Mouse (Mus musculus) urinary bladder, postnatal 25 days (tissue): ENCODE data around the gene Zmat3.

Experiments
- DNase-seq: peaks from one replicate; pipeline ENCODE4 v3.0.0; 2022; ENCODE audit warnings: low spot score

Gene Zmat3

GRCm38 (mm10) chr3:32371957-32372356, 6.1 kb upstream of the Zmat3 start:
- DNase-seq = no peak

GRCm38 (mm10) chr3:32367516-32367915, 1.7 kb upstream of the Zmat3 start:
- DNase-seq = no peak

GRCm38 (mm10) chr3:32366246-32366734, 476 bp upstream of the Zmat3 start:
- DNase-seq = no peak

GRCm38 (mm10) chr3:32364841-32365545, 821 bp downstream of the Zmat3 start:
- DNase-seq = no peak

GRCm38 (mm10) chr3:32364195-32364594, 1.6 kb downstream of the Zmat3 start:
- DNase-seq = no peak

- no peak for DNase-seq
Observed at GRCm38 (mm10) chr3:32361221-32361620, 4.6 kb downstream of the Zmat3 start.

- no peak for DNase-seq
Observed at GRCm38 (mm10) chr3:32347881-32348280, 17.9 kb downstream of the Zmat3 start.

- DNase-seq = no peak
Observed at GRCm38 (mm10) chr3:32345249-32345648, 20.6 kb downstream of the Zmat3 start.

- DNase-seq = no peak
Observed at GRCm38 (mm10) chr3:32344825-32345224, 21.0 kb downstream of the Zmat3 start.

- no peak for DNase-seq
Observed at GRCm38 (mm10) chr3:32343371-32343770, 22.4 kb downstream of the Zmat3 start.

GRCm38 (mm10) chr3:32341434-32341833, 24.4 kb downstream of the Zmat3 start:
- DNase-seq = no peak

GRCm38 (mm10) chr3:32338231-32338630, 27.6 kb downstream of the Zmat3 start:
- DNase-seq = no peak

- no peak for DNase-seq
Observed at GRCm38 (mm10) chr3:32337770-32338169, 28.0 kb downstream of the Zmat3 start.

- no peak for DNase-seq
Observed at GRCm38 (mm10) chr3:32334901-32335300, 30.9 kb downstream of the Zmat3 start.

- DNase-seq = peak; percentile 68
Observed at GRCm38 (mm10) chr3:32333456-32334086, 32.2 kb downstream of the Zmat3 start.

- no peak for DNase-seq
Observed at GRCm38 (mm10) chr3:32317901-32318416, 47.9 kb downstream of the Zmat3 start.

GRCm38 (mm10) chr3:32317165-32317900, 48.5 kb downstream of the Zmat3 start:
- DNase-seq = peak; percentile 22

GRCm38 (mm10) chr3:32314746-32315145, 51.1 kb downstream of the Zmat3 start:
- no peak for DNase-seq

- no peak for DNase-seq
Observed at GRCm38 (mm10) chr3:32304171-32304570, 61.6 kb downstream of the Zmat3 start.

- no peak for DNase-seq
Observed at GRCm38 (mm10) chr3:32292001-32292400, 73.8 kb downstream of the Zmat3 start.
